Mouse (Mus musculus) olfactory bulb, adult 2 months (tissue): ENCODE measurements around the gene Smim4.

Experiments
- CTCF ChIP-seq: fragments of 200-500 bp; IDR thresholded peaks from 2 replicates; pipeline ENCODE4 v1.5.1; 2012; ENCODE audit warnings: low read depth, mild to moderate bottlenecking, low read length, moderate library complexity; ENCODE audit not compliant: insufficient read depth
- POLR2A ChIP-seq: fragments of 200-500 bp; IDR thresholded peaks from 2 replicates; pipeline ENCODE4 v1.6.1; 2012; ENCODE audit warnings: mild to moderate bottlenecking, low read depth, low read length, moderate library complexity; ENCODE audit not compliant: insufficient read depth

- TF ChIP-seq CTCF: no peak
- TF ChIP-seq POLR2A: no peak
Observed at GRCm38 (mm10) chr14:31132031-31132430, 3.3 kb upstream of the Smim4 start.
